Mouse (Mus musculus) erythroid progenitor cell, adult 5-6 weeks (primary cell): Measurements from ENCODE around the gene Slc6a18. TPM values are rescaled to one million over a fixed set of nuclear protein-coding genes. Genes with fewer than 3 reads are reported as not detected.

Experiments
- ATAC-seq: replicated peaks from 2 replicates; pipeline ENCODE4 v1.8.0; 2016; ENCODE audit warnings: moderate number of reproducible peaks, mild to moderate bottlenecking, moderate TSS enrichment, inconsistent platforms; ENCODE audit not compliant: poor library complexity, low FRiP score, severe bottlenecking
- total RNA-seq, 2 experiments: library from RNA; stranded (forward) in 1 of 2; stranded (reverse) in 1 of 2; fragments of 150-400 nt in 1 of 2; fragments of 186-747, 209-891 nt in 1 of 2; gene quantifications; 2 replicates each; pipeline versions ENCODE4 v1.2.3 to v1.2.4; 2015 to 2017; ENCODE audit warnings: low replicate concordance in 2 of 2

Slc6a18 gene
- total RNA-seq, 2 experiments from 2014 or later, result not detected

GRCm38 (mm10) chr13:73618406-73618805 is 59.4 kb downstream of the Slc6a18 start:
- ATAC-seq, result no peak

Other genes with a start within 250 kb of the Slc6a18 start
- 241 and 302 TPM in 2 replicates for gene Lpcat1, start 210.8 kb downstream of the Slc6a18 start, total RNA-seq (2015; ENCODE audit: low replicate concordance)
- gene Lpcat1, start 210.8 kb downstream of the Slc6a18 start, total RNA-seq (2017; ENCODE audit: low replicate concordance), result 359 and 488 TPM in 2 replicates
- gene Slc6a3, start 141.3 kb downstream of the Slc6a18 start, total RNA-seq (2015; ENCODE audit: low replicate concordance), result not detected in 2 replicates
- 1.0 TPM in 1 of 2 replicates, not detected in the other for gene Slc6a3, start 141.3 kb downstream of the Slc6a18 start, total RNA-seq (2017; ENCODE audit: low replicate concordance)
- 86.8 and 99.1 TPM in 2 replicates for gene Clptm1l, start 74.0 kb downstream of the Slc6a18 start, total RNA-seq (2015; ENCODE audit: low replicate concordance)
- gene Clptm1l, start 74.0 kb downstream of the Slc6a18 start, total RNA-seq (2017; ENCODE audit: low replicate concordance), result 30.0 and 51.1 TPM in 2 replicates
- gene Tert, start 51.1 kb downstream of the Slc6a18 start, total RNA-seq (2015; ENCODE audit: low replicate concordance), result 2.1 TPM in 1 of 2 replicates, not detected in the other
- 0.77 TPM in 1 of 2 replicates, not detected in the other for gene Tert, start 51.1 kb downstream of the Slc6a18 start, total RNA-seq (2017; ENCODE audit: low replicate concordance)
- gene Slc6a19, start 26.8 kb upstream of the Slc6a18 start, total RNA-seq (2015; ENCODE audit: low replicate concordance), result not detected in 2 replicates
- gene Slc6a19, start 26.8 kb upstream of the Slc6a18 start, total RNA-seq (2017; ENCODE audit: low replicate concordance), result not detected in 2 replicates
- 1.7 and 4.3 TPM in 2 replicates for gene Slc12a7, start 55.1 kb upstream of the Slc6a18 start, total RNA-seq (2015; ENCODE audit: low replicate concordance)
- 1.1 and 1.5 TPM in 2 replicates for gene Slc12a7, start 55.1 kb upstream of the Slc6a18 start, total RNA-seq (2017; ENCODE audit: low replicate concordance)
- not detected in 2 replicates for gene Nkd2, start 169.6 kb upstream of the Slc6a18 start, total RNA-seq (2015; ENCODE audit: low replicate concordance)
- not detected in 2 replicates for gene Nkd2, start 169.6 kb upstream of the Slc6a18 start, total RNA-seq (2017; ENCODE audit: low replicate concordance)